Comparison of ENCODE assay signal across 8 mouse cellular contexts in genomic region chr10:90373469-90373868, GRCm38 (mm10).
A peak's percentile ranks its signal among the peaks of the same experiment; 100 is the strongest.
DNase-seq lines count a peak whose midpoint lies in the region; ATAC-seq lines count a peak whose summit lies in the region.

No protein-coding gene starts in this region.

- no peaks in the 10 kb centered on the region for H3K9me3 ChIP-seq in heart, embryonic 11.5 days (replicated peaks; ENCODE audit: control insufficient read depth, low read length)

- no peaks in the 10 kb centered on the region for H3K4me1 ChIP-seq in heart, embryonic 11.5 days (ENCODE audit: control insufficient read depth, insufficient read depth, low read length)

- no peak overlapping the region for H3K4me3 ChIP-seq in heart, embryonic 11.5 days (ENCODE audit: low read depth, low read length)

- H3K4me2 ChIP-seq in heart, embryonic 11.5 days: no peak overlapping the region

- no peaks in the 10 kb centered on the region for H3K36me3 ChIP-seq in heart, embryonic 11.5 days (ENCODE audit: control insufficient read depth, insufficient read depth, low read length)

- H3K27me3 ChIP-seq in heart, embryonic 11.5 days (ENCODE audit: control insufficient read depth, insufficient read depth, low read length): no peaks in the 10 kb centered on the region

- H3K27ac ChIP-seq in heart, embryonic 11.5 days (ENCODE audit: low read depth, low read length): no peak overlapping the region

- ATAC-seq in heart, embryonic 11.5 days (replicated peaks; ENCODE audit: insufficient number of reproducible peaks, low FRiP score, low TSS enrichment): no peak

- WGBS in heart, embryonic 11.5 days (ENCODE audit: insufficient replicate concordance): 21% methylated on average over 4 of the region's 4 CpGs

- intact Hi-C loops in heart, postnatal 10 days (cut with DNase I): no loop called here

- DNase-seq in heart, postnatal 10 days: peak; percentile 3 to 21
- peak; percentile 19 for DNase-seq in urinary bladder, postnatal 25 days (ENCODE audit: low spot score)
- DNase-seq in urinary bladder, adult 18-20 months (ENCODE audit: low spot score in 2 of 2): no peak
- peak; percentile 59 to 80 for DNase-seq in cerebellum, postnatal 25 days
- DNase-seq in kidney, postnatal 36 days: peak; percentile 3 to 66
- DNase-seq in retina, postnatal 7 days (ENCODE audit: low read depth, low spot score): peak; percentile 20
- no peak for DNase-seq in lung, postnatal 36 days

- H3K9ac ChIP-seq in heart, embryonic 11.5 days (ENCODE audit: low read depth, low read length): no peak overlapping the region

Comparison
In these comparisons a context has a peak if more than half of its experiments do, and no peak if none do; other contexts are left out.
1. DNase-seq: peak in heart, postnatal 10 days (2 of 2), urinary bladder, postnatal 25 days (single experiment), cerebellum, postnatal 25 days (2 of 2), kidney, postnatal 36 days (2 of 2) and retina, postnatal 7 days (single experiment); none in urinary bladder, adult 18-20 months (0 of 2) and lung, postnatal 36 days (single experiment).